Mouse (Mus musculus) neural tube, embryonic 13.5 days (tissue): ENCODE data around the gene Dnase1l3. TPM values are rescaled to one million over a fixed set of nuclear protein-coding genes. Genes with fewer than 3 reads are reported as not detected.

ENCODE experiments used
- ATAC-seq: fragments of 200-750 bp; cut with Nextera tagmentation; 2 replicates; pipeline ENCODE4 v1.8.0; 2017; ENCODE audit warnings: low read depth, mild to moderate bottlenecking, moderate TSS enrichment, moderate library complexity
- H3K27ac ChIP-seq: fragments of 300-500 bp; sonication (generic); replicated peaks from 2 replicates; pipeline ENCODE4 v1.5.1; 2015; ENCODE audit warnings: moderate library complexity, mild to moderate bottlenecking, inconsistent platforms
- H3K27me3 ChIP-seq: fragments of 300-500 bp; sonication (generic); 2 replicates; pipeline ENCODE4 v1.6.1; 2015; ENCODE audit warnings: mild to moderate bottlenecking, inconsistent platforms
- H3K36me3 ChIP-seq: fragments of 300-500 bp; sonication (generic); 2 replicates; pipeline ENCODE4 v1.6.1; 2015; ENCODE audit warnings: mild to moderate bottlenecking, inconsistent platforms
- H3K4me1 ChIP-seq: fragments of 300-500 bp; sonication (generic); replicated peaks from 2 replicates; pipeline ENCODE4 v1.6.1; 2015; ENCODE audit warnings: inconsistent platforms
- H3K4me2 ChIP-seq: fragments of 300-500 bp; sonication (generic); 2 replicates; pipeline ENCODE4 v1.6.1; 2015; ENCODE audit warnings: inconsistent platforms, mild to moderate bottlenecking, moderate library complexity
- H3K4me3 ChIP-seq: fragments of 300-500 bp; sonication (generic); 2 replicates; pipeline ENCODE4 v1.5.1; 2015; ENCODE audit warnings: mild to moderate bottlenecking, inconsistent platforms
- H3K9ac ChIP-seq: fragments of 300-500 bp; sonication (generic); 2 replicates; pipeline ENCODE4 v1.6.1; 2015; ENCODE audit warnings: moderate library complexity, mild to moderate bottlenecking, inconsistent platforms
- H3K9me3 ChIP-seq: fragments of 300-500 bp; sonication (generic); 2 replicates; pipeline ENCODE4 v1.6.1; 2016; ENCODE audit warnings: inconsistent platforms
- WGBS: fragments of 180-500 bp; shearing (Covaris S2); methylation state at CpG from one replicate; pipeline ENCODE4 v1.1.7; 2015; 5-methylcytosine and 5-hydroxymethylcytosine counted together
- polyA plus RNA-seq: library from polyadenylated mRNA; unstranded; fragments of >200 nt; fragmentation: Nextera tagmentation; extraction: Ambion mirVana; gene quantifications from 2 replicates; pipeline ENCODE4 v1.2.1, GENCODE M21; 2015

Gene Dnase1l3
- polyA plus RNA-seq, 1 experiment from 2014 or later = 0.06 TPM

GRCm38 (mm10) chr14:8029752-8030151 is 35.4 kb upstream of the Dnase1l3 start:
- Histone ChIP-seq H3K4me1 (no peaks in the 10 kb centered on the region), H3K9ac (no peak overlapping the region), H3K9me3 (no peaks in the 10 kb centered on the region), H3K27me3 (no peaks in the 10 kb centered on the region), H3K4me3 (no peak overlapping the region), H3K27ac (no peak overlapping the region), H3K4me2 (no peak overlapping the region), H3K36me3 (no peaks in the 10 kb centered on the region)
- WGBS = 88% methylated on average over 1 of the region's 1 CpGs
- ATAC-seq = no peak

DNA sequence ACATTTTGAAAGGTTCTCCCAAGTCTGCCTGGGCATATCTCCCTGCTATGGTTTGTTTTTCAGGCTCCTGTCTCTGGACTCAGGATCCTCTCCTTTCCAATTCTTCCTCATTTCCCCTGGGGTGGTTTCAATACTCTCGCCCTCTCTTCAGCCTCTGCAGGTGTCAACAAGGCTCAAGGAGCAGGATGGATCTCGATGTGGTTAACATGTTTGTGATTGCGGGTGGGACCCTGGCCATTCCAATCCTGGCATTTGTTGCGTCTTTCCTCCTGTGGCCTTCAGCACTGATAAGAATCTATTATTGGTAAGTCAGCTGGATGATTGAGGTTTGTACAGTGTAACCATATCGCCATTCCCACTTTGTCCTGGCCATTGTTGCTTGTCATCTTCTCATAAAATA is 33.7 kb upstream of the Dnase1l3 start:
- no peaks in the 10 kb centered on the region for H3K36me3 ChIP-seq
- no peak overlapping the region for H3K27ac ChIP-seq
- no peak for ATAC-seq
- no peak overlapping the region for H3K4me2 ChIP-seq
- H3K27me3 ChIP-seq = no peaks in the 10 kb centered on the region
- H3K9ac ChIP-seq = no peak overlapping the region
- no peak overlapping the region for H3K4me3 ChIP-seq
- no peaks in the 10 kb centered on the region for H3K9me3 ChIP-seq
- 94% methylated on average over 5 of the region's 5 CpGs for WGBS
- H3K4me1 ChIP-seq = no peaks in the 10 kb centered on the region

DNA sequence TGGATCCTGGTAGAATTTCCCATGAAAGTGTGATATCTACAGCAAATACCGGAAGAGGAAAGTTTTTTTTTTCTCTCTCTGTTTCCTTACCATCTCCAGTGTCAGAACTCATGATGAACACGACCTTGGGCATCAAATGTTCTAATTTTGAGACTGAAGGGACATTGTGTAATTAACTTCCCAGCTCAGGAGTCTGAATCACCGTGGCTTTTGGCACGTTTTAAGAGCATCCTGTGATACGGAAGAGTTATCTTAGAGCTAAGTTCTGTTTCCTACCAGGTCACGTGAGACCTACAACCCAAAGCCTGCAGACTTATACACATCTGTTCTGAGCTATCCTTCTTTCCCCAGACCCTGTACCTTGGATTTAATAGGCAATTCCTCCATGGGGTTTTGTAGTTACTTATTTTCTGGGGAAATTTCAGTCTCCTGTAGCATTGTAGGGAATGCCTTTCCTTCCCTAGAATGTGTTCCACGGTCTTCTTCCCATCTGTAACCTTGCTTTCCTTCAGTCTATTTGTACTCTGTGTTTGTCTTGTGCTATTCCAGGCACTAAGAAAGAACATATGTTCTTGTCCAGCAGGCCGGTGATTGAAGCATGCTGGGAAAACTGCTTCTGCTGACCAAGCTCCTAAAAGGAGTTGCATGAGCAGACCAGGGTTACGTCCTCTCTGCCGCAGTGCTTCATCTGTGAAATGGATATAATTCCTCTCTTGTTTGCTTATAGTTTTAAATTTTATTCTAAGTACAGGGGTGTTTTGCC is 32.6 kb upstream of the Dnase1l3 start:
- Histone ChIP-seq H3K4me2 (no peak overlapping the region), H3K9ac (no peak overlapping the region), H3K27ac (no peak overlapping the region), H3K4me1 (no peaks in the 10 kb centered on the region), H3K4me3 (no peak overlapping the region), H3K9me3 (no peaks in the 10 kb centered on the region), H3K27me3 (no peaks in the 10 kb centered on the region), H3K36me3 (no peaks in the 10 kb centered on the region)
- WGBS = 84% methylated on average over 10 of the region's 10 CpGs
- no peak for ATAC-seq

- Histone ChIP-seq H3K4me1 (no peaks in the 10 kb centered on the region), H3K36me3 (no peaks in the 10 kb centered on the region), H3K4me3 (no peak overlapping the region), H3K9ac (no peak overlapping the region), H3K27me3 (no peaks in the 10 kb centered on the region), H3K27ac (no peak overlapping the region), H3K4me2 (no peak overlapping the region), H3K9me3 (no peaks in the 10 kb centered on the region)
- no peak for ATAC-seq
- WGBS = 89% methylated on average over 10 of the region's 10 CpGs
Measured at GRCm38 (mm10) chr14:8024936-8025335, 30.6 kb upstream of the Dnase1l3 start.

DNA sequence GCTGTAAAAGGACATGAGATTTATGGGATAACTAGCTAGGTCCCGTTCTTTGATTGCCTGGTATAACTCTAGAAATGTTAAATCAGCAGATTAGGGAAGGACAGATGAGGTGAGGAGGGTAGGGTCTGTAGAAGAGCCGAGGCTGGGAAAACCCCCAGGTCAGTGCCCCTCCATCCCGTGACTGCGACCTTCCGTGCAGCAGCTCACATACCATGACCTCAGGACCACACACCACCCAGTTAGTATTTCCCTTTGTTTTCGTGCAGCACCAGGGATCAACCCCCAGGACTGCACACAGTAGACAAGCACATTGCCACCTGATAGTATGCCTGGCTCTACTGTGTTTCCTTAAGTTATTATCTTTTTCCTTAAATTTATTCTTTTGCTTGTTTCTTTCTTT is 30.1 kb upstream of the Dnase1l3 start:
- WGBS = 43% methylated on average over 6 of the region's 6 CpGs
- H3K9ac ChIP-seq = no peak overlapping the region
- H3K4me1 ChIP-seq = no peaks in the 10 kb centered on the region
- H3K27me3 ChIP-seq = no peaks in the 10 kb centered on the region
- H3K4me3 ChIP-seq = no peak overlapping the region
- H3K4me2 ChIP-seq = no peak overlapping the region
- no peaks in the 10 kb centered on the region for H3K9me3 ChIP-seq
- H3K27ac ChIP-seq = no peak overlapping the region
- no peaks in the 10 kb centered on the region for H3K36me3 ChIP-seq
- no peak for ATAC-seq

- no peaks in the 10 kb centered on the region for H3K27me3 ChIP-seq
- H3K4me3 ChIP-seq = no peak overlapping the region
- ATAC-seq = no peak
- H3K27ac ChIP-seq = no peak overlapping the region
- no peak overlapping the region for H3K9ac ChIP-seq
- no peaks in the 10 kb centered on the region for H3K9me3 ChIP-seq
- no peaks in the 10 kb centered on the region for H3K36me3 ChIP-seq
- no peaks in the 10 kb centered on the region for H3K4me1 ChIP-seq
- H3K4me2 ChIP-seq = no peak overlapping the region
- WGBS = 87% methylated on average over 7 of the region's 7 CpGs
Measured at GRCm38 (mm10) chr14:8020546-8020945, 26.2 kb upstream of the Dnase1l3 start.

DNA sequence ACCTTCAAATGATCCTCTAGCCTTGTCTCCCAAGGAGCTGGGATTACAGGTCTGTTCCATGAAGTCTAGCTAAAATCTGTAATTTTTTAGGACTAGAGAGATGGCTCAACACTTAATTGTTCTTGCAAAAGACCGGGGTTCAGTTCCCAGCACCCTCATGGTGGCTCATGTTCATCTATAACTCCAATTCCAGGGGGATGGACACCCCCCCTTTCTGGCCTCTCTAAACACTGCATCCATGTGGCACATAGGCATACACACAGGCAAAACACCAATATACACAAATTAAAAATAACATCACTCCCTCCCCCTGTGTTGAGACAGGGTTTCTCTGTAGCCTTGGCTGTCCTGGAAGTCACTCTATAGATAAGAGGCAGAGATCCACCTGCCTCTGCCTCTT is 25.6 kb upstream of the Dnase1l3 start:
- no peak overlapping the region for H3K4me2 ChIP-seq
- no peak for ATAC-seq
- H3K4me3 ChIP-seq = no peak overlapping the region
- H3K9me3 ChIP-seq = no peaks in the 10 kb centered on the region
- H3K36me3 ChIP-seq = no peaks in the 10 kb centered on the region
- H3K27me3 ChIP-seq = no peaks in the 10 kb centered on the region
- no peak overlapping the region for H3K27ac ChIP-seq
- H3K4me1 ChIP-seq = no peaks in the 10 kb centered on the region
- no peak overlapping the region for H3K9ac ChIP-seq
- 93% methylated on average over 1 of the region's 1 CpGs for WGBS

DNA sequence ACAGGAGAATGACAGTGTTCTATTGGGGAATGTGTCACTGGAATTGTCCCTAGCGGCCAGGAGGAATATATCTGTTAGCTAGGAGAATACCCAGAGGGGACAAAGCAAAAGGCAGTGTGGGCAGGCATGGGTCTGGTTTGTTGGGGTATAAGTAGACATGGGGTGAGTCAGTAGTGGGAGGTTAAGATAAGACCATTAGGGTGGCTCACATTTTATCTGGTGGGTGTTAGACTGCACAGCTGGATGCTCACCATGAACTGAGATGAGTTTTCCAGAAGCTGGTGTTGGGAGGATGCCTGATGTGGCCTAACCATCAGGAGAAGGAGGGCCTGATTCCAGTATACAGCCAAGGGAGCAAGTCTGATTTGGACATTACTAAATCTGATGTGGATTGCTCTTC is 22.6 kb upstream of the Dnase1l3 start:
- no peak overlapping the region for H3K4me3 ChIP-seq
- no peaks in the 10 kb centered on the region for H3K9me3 ChIP-seq
- no peaks in the 10 kb centered on the region for H3K27me3 ChIP-seq
- H3K27ac ChIP-seq = no peak overlapping the region
- no peaks in the 10 kb centered on the region for H3K36me3 ChIP-seq
- no peak overlapping the region for H3K9ac ChIP-seq
- 81% methylated on average over 1 of the region's 1 CpGs for WGBS
- no peak for ATAC-seq
- no peaks in the 10 kb centered on the region for H3K4me1 ChIP-seq
- H3K4me2 ChIP-seq = no peak overlapping the region

- ATAC-seq = no peak
- Histone ChIP-seq H3K36me3 (no peaks in the 10 kb centered on the region), H3K4me1 (no peaks in the 10 kb centered on the region), H3K27ac (no peak overlapping the region), H3K9ac (no peak overlapping the region), H3K4me3 (no peak overlapping the region), H3K4me2 (no peak overlapping the region), H3K9me3 (no peaks in the 10 kb centered on the region), H3K27me3 (no peaks in the 10 kb centered on the region)
- WGBS = 90% methylated on average over 6 of the region's 6 CpGs
Measured at GRCm38 (mm10) chr14:8016276-8016675, 21.9 kb upstream of the Dnase1l3 start.

DNA sequence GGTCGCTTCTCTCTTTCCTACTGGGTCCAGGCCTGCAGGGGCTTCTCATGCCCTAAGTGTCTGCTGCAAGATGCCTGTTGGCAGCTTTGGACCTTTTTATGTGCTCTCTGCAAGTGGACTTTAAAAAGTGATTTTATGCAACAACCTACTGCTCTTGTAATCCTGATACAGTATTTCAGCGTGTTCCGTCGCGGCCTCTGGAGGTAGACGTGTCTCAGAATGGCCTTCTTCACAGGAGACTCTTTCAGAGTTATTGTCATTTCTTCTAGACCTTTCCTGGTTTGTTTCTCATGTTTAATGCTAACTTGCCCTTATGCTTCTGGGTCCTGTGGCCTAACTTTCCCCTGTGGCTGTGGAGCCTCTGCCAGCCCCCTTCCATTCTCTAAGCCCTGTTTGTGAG is 21.4 kb upstream of the Dnase1l3 start:
- no peaks in the 10 kb centered on the region for H3K36me3 ChIP-seq
- H3K4me3 ChIP-seq = no peak overlapping the region
- H3K4me1 ChIP-seq = no peaks in the 10 kb centered on the region
- 94% methylated on average over 6 of the region's 6 CpGs for WGBS
- no peak overlapping the region for H3K9ac ChIP-seq
- no peak overlapping the region for H3K27ac ChIP-seq
- H3K9me3 ChIP-seq = no peaks in the 10 kb centered on the region
- ATAC-seq = no peak
- no peak overlapping the region for H3K4me2 ChIP-seq
- no peaks in the 10 kb centered on the region for H3K27me3 ChIP-seq

DNA sequence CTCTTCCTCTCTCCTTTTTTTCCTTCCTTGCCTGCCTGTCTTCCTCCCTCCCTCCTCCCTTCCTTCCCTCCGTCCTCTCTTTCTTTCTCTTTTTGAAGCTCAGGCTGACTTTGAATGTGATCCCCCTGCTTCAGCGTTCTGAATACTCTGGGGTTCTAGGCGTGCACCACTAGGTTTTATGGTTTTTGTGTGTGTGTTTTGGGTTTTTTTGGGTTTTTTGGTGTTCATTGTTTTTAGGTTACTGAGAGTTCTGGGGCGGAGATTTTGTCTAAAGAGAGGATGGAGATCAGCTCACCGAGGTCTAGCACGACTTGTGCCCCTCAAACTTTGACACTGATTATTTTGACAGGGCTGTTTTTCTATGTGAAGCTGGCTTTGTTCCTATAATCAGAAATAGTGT is 17.6 kb upstream of the Dnase1l3 start:
- Histone ChIP-seq H3K27me3 (no peaks in the 10 kb centered on the region), H3K4me1 (peaks cover 9% of the 10 kb centered on the region; the same call in 1 of the 2 replicates), H3K36me3 (no peaks in the 10 kb centered on the region), H3K4me3 (no peak overlapping the region), H3K9ac (no peak overlapping the region), H3K27ac (no peak overlapping the region), H3K4me2 (no peak overlapping the region), H3K9me3 (no peaks in the 10 kb centered on the region)
- 84% methylated on average over 6 of the region's 6 CpGs for WGBS
- ATAC-seq = no peak

- WGBS = 89% methylated on average over 2 of the region's 2 CpGs
- Histone ChIP-seq H3K27ac (no peak overlapping the region), H3K4me2 (no peak overlapping the region), H3K27me3 (no peaks in the 10 kb centered on the region), H3K4me3 (no peak overlapping the region), H3K9me3 (no peaks in the 10 kb centered on the region), H3K4me1 (peaks cover 9% of the 10 kb centered on the region; the same call in 1 of the 2 replicates), H3K36me3 (no peaks in the 10 kb centered on the region), H3K9ac (no peak overlapping the region)
- ATAC-seq = no peak
Measured at GRCm38 (mm10) chr14:8011297-8011696, 16.9 kb upstream of the Dnase1l3 start.

- Histone ChIP-seq H3K9ac (no peak overlapping the region), H3K27me3 (no peaks in the 10 kb centered on the region; the same call in 1 of the 2 replicates), H3K36me3 (no peaks in the 10 kb centered on the region), H3K4me1 (peaks cover 24% of the 10 kb centered on the region), H3K4me3 (no peak overlapping the region), H3K9me3 (no peaks in the 10 kb centered on the region), H3K4me2 (no peak overlapping the region), H3K27ac (no peak overlapping the region)
- WGBS = 81% methylated on average over 10 of the region's 10 CpGs
- no peak for ATAC-seq
Measured at GRCm38 (mm10) chr14:8007923-8008322, 13.6 kb upstream of the Dnase1l3 start.
